Mouse (Mus musculus) forebrain, embryonic 11.5 days (tissue): ENCODE results near the gene B4galt5. TPM values are rescaled to one million over a fixed set of nuclear protein-coding genes. Genes with fewer than 3 reads are reported as not detected.
A peak's percentile ranks its signal among the peaks of the same experiment; 100 is the strongest.

Experiments
- ATAC-seq: fragments of 200-750 bp; cut with Nextera tagmentation; replicated peaks from 2 replicates; pipeline ENCODE4 v1.8.0; 2017; ENCODE audit warnings: moderate TSS enrichment; ENCODE audit not compliant: low FRiP score
- DNase-seq: peaks from one replicate; pipeline ENCODE4 v3.0.0-alpha.2; 2017; ENCODE audit warnings: low spot score
- H3K27ac ChIP-seq: fragments of 300-500 bp; sonication (generic); 2 replicates; pipeline ENCODE4 v1.5.1; 2014; ENCODE audit warnings: low read depth, low read length
- H3K27me3 ChIP-seq: fragments of 300-500 bp; sonication (generic); 2 replicates; pipeline ENCODE4 v1.6.1; 2014; ENCODE audit warnings: mild to moderate bottlenecking, low read length, mixed read lengths; ENCODE audit not compliant: control insufficient read depth, insufficient read depth
- H3K36me3 ChIP-seq: fragments of 300-500 bp; sonication (generic); 2 replicates; pipeline ENCODE4 v1.6.1; 2014; ENCODE audit warnings: mild to moderate bottlenecking, low read length, moderate library complexity, mixed read lengths; ENCODE audit not compliant: control insufficient read depth, insufficient read depth
- H3K4me1 ChIP-seq: fragments of 300-500 bp; sonication (generic); replicated peaks from 2 replicates; pipeline ENCODE4 v1.6.1; 2014; ENCODE audit warnings: low read length, mixed read lengths; ENCODE audit not compliant: control insufficient read depth, insufficient read depth
- H3K4me2 ChIP-seq: fragments of 300-500 bp; sonication (generic); 2 replicates; pipeline ENCODE4 v1.6.1; 2014; ENCODE audit warnings: low read depth, mild to moderate bottlenecking, low read length, moderate library complexity, mixed read lengths; ENCODE audit not compliant: severe bottlenecking
- H3K4me3 ChIP-seq: fragments of 300-500 bp; sonication (generic); 2 replicates; pipeline ENCODE4 v1.5.1; 2014; ENCODE audit warnings: low read depth, low read length
- H3K9ac ChIP-seq: fragments of 300-500 bp; sonication (generic); 2 replicates; pipeline ENCODE4 v1.6.1; 2014; ENCODE audit warnings: low read length
- H3K9me3 ChIP-seq: fragments of 300-500 bp; sonication (generic); 2 replicates; pipeline ENCODE4 v1.6.1; 2016; ENCODE audit warnings: low read length, mixed read lengths; ENCODE audit not compliant: control insufficient read depth
- WGBS: fragments of 180-500 bp; shearing (Covaris S2); extraction: QIAGEN DNeasy Blood & Tissue Kit; methylation state at CpG from one replicate; pipeline ENCODE4 v1.1.7; 2014; 5-methylcytosine and 5-hydroxymethylcytosine counted together
- polyA plus RNA-seq: library from polyadenylated mRNA; unstranded; fragments of >200 nt; fragmentation: Nextera tagmentation; extraction: Ambion mirVana; gene quantifications from 2 replicates; pipeline ENCODE4 v1.2.1, GENCODE M21; 2014

Gene B4galt5
- polyA plus RNA-seq, 1 experiment from 2014 or later, result 19.2 TPM

DNA sequence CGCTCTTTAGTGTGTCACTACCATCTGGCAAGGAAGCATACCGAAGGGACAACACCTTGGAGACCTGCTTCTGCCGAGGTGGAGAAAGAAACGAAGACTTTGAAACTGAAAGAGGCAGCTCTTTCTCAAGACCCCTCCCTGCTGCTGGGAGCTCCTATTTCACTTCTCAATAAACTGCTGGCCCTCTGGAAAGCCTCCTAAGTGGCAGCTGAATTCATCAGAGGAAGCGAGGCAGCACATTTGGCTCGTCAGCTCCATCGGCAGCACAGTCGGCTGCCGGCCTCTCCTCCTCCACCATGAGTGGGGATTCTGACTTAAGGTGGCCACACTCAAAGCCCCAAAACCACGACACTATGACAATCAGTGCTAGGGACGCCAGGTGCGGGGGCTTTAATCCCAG, 41.3 kb downstream of the B4galt5 start:
- no peaks in the 10 kb centered on the region for H3K4me1 ChIP-seq
- H3K4me3 ChIP-seq, result no peak overlapping the region
- no peak for DNase-seq
- H3K27ac ChIP-seq, result peak overlapping the region; percentile 25; the same call in 1 of the 2 replicates
- no peak for ATAC-seq
- 78% methylated on average over 12 of the region's 12 CpGs for WGBS
- H3K27me3 ChIP-seq, result no peaks in the 10 kb centered on the region
- H3K9ac ChIP-seq, result no peak overlapping the region
- no peaks in the 10 kb centered on the region; the same call in 1 of the 2 replicates for H3K36me3 ChIP-seq
- H3K9me3 ChIP-seq, result no peaks in the 10 kb centered on the region
- H3K4me2 ChIP-seq, result no peak overlapping the region

GRCm38 (mm10) chr2:167306626-167307541, 42.1 kb downstream of the B4galt5 start:
- ATAC-seq, result no peak
- Histone ChIP-seq H3K4me1 (no peaks in the 10 kb centered on the region), H3K36me3 (no peaks in the 10 kb centered on the region; the same call in 1 of the 2 replicates), H3K9ac (no peak overlapping the region), H3K27ac (no peak overlapping the region), H3K4me2 (no peak overlapping the region), H3K27me3 (no peaks in the 10 kb centered on the region), H3K9me3 (no peaks in the 10 kb centered on the region), H3K4me3 (no peak overlapping the region)
- DNase-seq, result no peak
- WGBS, result 91% methylated on average over 15 of the region's 15 CpGs

GRCm38 (mm10) chr2:167306273-167306594, 42.7 kb downstream of the B4galt5 start:
- no peak overlapping the region for H3K4me2 ChIP-seq
- WGBS, result 91% methylated on average over 4 of the region's 4 CpGs
- DNase-seq (no peak), ATAC-seq (no peak)
- no peaks in the 10 kb centered on the region; the same call in 1 of the 2 replicates for H3K36me3 ChIP-seq
- no peaks in the 10 kb centered on the region for H3K9me3 ChIP-seq
- no peaks in the 10 kb centered on the region for H3K4me1 ChIP-seq
- H3K27ac ChIP-seq, result no peak overlapping the region
- H3K27me3 ChIP-seq, result no peaks in the 10 kb centered on the region
- H3K4me3 ChIP-seq, result no peak overlapping the region
- H3K9ac ChIP-seq, result no peak overlapping the region

GRCm38 (mm10) chr2:167305382-167306272, 43.4 kb downstream of the B4galt5 start:
- no peak overlapping the region for H3K27ac ChIP-seq
- H3K4me1 ChIP-seq, result no peaks in the 10 kb centered on the region
- H3K36me3 ChIP-seq, result no peaks in the 10 kb centered on the region; the same call in 1 of the 2 replicates
- H3K27me3 ChIP-seq, result no peaks in the 10 kb centered on the region
- WGBS, result 94% methylated on average over 12 of the region's 13 CpGs
- H3K4me3 ChIP-seq, result no peak overlapping the region
- no peak overlapping the region for H3K9ac ChIP-seq
- H3K4me2 ChIP-seq, result no peak overlapping the region
- no peaks in the 10 kb centered on the region for H3K9me3 ChIP-seq
- DNase-seq (no peak), ATAC-seq (no peak)

DNA sequence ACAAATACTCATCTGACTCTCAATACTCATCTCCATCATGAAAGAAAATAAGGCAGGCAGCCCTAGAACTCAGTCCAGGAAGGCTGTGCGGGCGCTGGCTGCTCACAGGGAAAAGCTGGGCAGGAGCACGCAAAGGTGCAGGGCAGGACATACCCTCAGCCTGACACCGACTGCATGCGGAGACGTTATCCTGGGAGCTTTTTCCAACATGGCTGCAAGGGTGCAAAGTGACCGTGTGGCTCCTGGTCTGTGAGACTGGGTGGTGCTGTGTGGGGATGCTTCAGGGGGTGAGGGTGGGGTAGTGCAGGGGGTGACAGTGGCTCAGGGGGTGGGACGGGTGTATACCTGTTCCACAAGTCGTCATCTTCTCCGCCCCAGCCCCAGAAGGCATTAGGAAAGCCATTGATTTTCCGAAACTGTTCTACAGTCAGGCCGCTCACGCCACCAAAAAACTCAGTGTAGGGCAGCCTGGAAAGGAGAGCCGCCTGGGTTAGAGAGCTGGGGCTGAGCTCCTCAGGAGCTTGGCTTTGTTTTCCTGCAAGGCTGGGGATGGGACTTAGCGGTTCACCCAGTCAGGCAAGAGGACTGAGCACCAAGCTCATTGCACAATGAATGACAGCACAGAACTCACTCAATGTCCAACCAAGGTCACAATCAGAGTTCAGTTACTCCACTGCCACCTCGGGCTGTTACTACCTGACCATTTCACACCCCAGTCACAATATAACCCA, 44.2 kb downstream of the B4galt5 start:
- H3K36me3 ChIP-seq, result no peaks in the 10 kb centered on the region; the same call in 1 of the 2 replicates

DNA sequence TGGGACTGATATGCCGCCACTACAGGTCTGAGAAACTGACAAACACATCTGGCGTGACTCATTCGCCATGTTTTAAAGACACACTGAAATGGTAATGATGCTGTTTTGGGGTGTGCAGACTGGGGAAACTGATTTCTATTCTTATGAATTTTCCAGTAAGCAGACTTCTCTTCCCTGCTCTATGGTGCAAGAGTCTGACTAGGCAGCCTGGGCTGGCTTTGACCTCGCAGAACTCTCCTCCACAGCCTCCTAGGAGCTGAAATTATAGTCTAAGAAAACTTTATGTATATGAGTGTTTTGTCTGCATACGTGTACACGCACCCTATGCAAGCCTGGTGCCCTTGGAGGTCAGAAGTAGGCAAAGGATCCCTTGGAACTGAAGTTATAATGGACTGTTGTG, 45.2 kb downstream of the B4galt5 start:
- Histone ChIP-seq H3K4me1 (0 out of 2 replicates have a peak, but pooled peaks cover 2% of the 10 kb centered on the region), H3K36me3 (no peaks in the 10 kb centered on the region; the same call in 1 of the 2 replicates), H3K4me3 (no peak overlapping the region), H3K9ac (no peak overlapping the region), H3K27ac (no peak overlapping the region), H3K9me3 (no peaks in the 10 kb centered on the region), H3K27me3 (no peaks in the 10 kb centered on the region), H3K4me2 (no peak overlapping the region)
- WGBS, result 95% methylated on average over 6 of the region's 6 CpGs
- ATAC-seq (no peak), DNase-seq (no peak)

More for the DNA sequence above, 44.2 kb downstream of the B4galt5 start:
- Histone ChIP-seq H3K4me3 (no peak overlapping the region), H3K27ac (no peak overlapping the region), H3K27me3 (no peaks in the 10 kb centered on the region), H3K4me1 (no peaks in the 10 kb centered on the region), H3K9me3 (no peaks in the 10 kb centered on the region), H3K4me2 (no peak overlapping the region), H3K9ac (no peak overlapping the region)
- DNase-seq (no peak), ATAC-seq (no peak)
- 90% methylated on average over 16 of the region's 16 CpGs for WGBS

- 0 out of 2 replicates have a peak, but pooled peaks cover 2% of the 10 kb centered on the region for H3K4me1 ChIP-seq
- H3K9ac ChIP-seq, result no peak overlapping the region
- DNase-seq (no peak), ATAC-seq (no peak)
- H3K27ac ChIP-seq, result no peak overlapping the region
- no peaks in the 10 kb centered on the region for H3K27me3 ChIP-seq
- no peaks in the 10 kb centered on the region; the same call in 1 of the 2 replicates for H3K36me3 ChIP-seq
- WGBS, result 89% methylated on average over 8 of the region's 8 CpGs
- no peak overlapping the region for H3K4me3 ChIP-seq
- no peak overlapping the region for H3K4me2 ChIP-seq
- H3K9me3 ChIP-seq, result no peaks in the 10 kb centered on the region
Measured at GRCm38 (mm10) chr2:167303196-167303595, 45.8 kb downstream of the B4galt5 start.

DNA sequence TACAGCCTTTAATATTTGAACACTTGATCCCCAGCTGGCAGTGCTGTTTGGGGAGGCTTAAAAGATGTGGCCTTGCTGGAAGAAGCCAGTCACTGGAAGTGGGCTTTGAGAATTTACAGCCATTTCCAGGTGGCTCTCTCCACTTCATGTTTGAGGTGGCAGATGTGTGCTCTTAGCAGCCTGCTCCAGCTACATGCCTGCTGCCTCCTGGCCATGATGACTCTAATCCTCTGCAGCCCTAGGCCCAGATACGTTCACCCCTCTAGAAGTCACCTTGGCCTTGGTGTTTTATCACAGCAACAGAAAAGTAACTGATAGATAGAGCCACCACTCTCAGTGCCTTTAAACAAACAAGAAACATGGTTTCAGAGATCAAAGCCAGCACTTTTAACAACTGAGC, 46.3 kb downstream of the B4galt5 start:
- Histone ChIP-seq H3K4me2 (no peak overlapping the region), H3K4me3 (no peak overlapping the region), H3K36me3 (no peaks in the 10 kb centered on the region; the same call in 1 of the 2 replicates), H3K9ac (no peak overlapping the region), H3K4me1 (0 out of 2 replicates have a peak, but pooled peaks cover 2% of the 10 kb centered on the region), H3K27me3 (no peaks in the 10 kb centered on the region), H3K27ac (no peak overlapping the region), H3K9me3 (no peaks in the 10 kb centered on the region)
- ATAC-seq, result no peak
- WGBS, result 80% methylated on average over 1 of the region's 1 CpGs
- no peak for DNase-seq
